Mouse (Mus musculus) cerebellum, postnatal 10 days (tissue): ENCODE measurements around the gene Khdc4.

Source experiments
- DNase-seq, 2 experiments: peaks; one replicate each; pipeline ENCODE4 v3.0.0; 2021; ENCODE audit warnings: mixed read lengths in 2 of 2

Khdc4 gene

GRCm38 (mm10) chr3:88684980-88685941 lies at the start of gene Khdc4:
Khdc4 (plus strand) TSS chr3:88685803.
- peak; percentile 96 to 98 for DNase-seq

GRCm38 (mm10) chr3:88636555-88636986 lies 49.0 kb upstream of the Khdc4 start:
- DNase-seq = no peak

- DNase-seq = no peak
Observed at GRCm38 (mm10) chr3:88637134-88637533, 48.5 kb upstream of the Khdc4 start.

GRCm38 (mm10) chr3:88639239-88639638 lies 46.4 kb upstream of the Khdc4 start:
- no peak for DNase-seq

GRCm38 (mm10) chr3:88640676-88641075 lies 44.9 kb upstream of the Khdc4 start:
- peak; percentile 84 for DNase-seq

GRCm38 (mm10) chr3:88643078-88643477 lies 42.5 kb upstream of the Khdc4 start:
- DNase-seq = no peak

- DNase-seq = no peak
Observed at GRCm38 (mm10) chr3:88645937-88646336, 39.7 kb upstream of the Khdc4 start.

GRCm38 (mm10) chr3:88646426-88646995 lies 39.1 kb upstream of the Khdc4 start:
- DNase-seq = no peak

GRCm38 (mm10) chr3:88647076-88647475 lies 38.5 kb upstream of the Khdc4 start:
- DNase-seq = no peak

- DNase-seq = no peak
Observed at GRCm38 (mm10) chr3:88647779-88648413, 37.7 kb upstream of the Khdc4 start.

- peak in 1 of 2 experiments; percentile 6 for DNase-seq
Observed at GRCm38 (mm10) chr3:88648452-88649168, 37.0 kb upstream of the Khdc4 start.

GRCm38 (mm10) chr3:88649186-88649585 lies 36.4 kb upstream of the Khdc4 start:
- peak in 1 of 2 experiments; percentile 6 for DNase-seq

GRCm38 (mm10) chr3:88649967-88650366 lies 35.6 kb upstream of the Khdc4 start:
- DNase-seq = no peak

GRCm38 (mm10) chr3:88650713-88651504 lies 34.7 kb upstream of the Khdc4 start:
- DNase-seq = peak in 1 of 2 experiments; percentile 8

GRCm38 (mm10) chr3:88651669-88652618 lies 33.7 kb upstream of the Khdc4 start:
- DNase-seq = peak in 1 of 2 experiments; percentile 3

- no peak for DNase-seq
Observed at GRCm38 (mm10) chr3:88652846-88653515, 32.6 kb upstream of the Khdc4 start, which contains the start of gene Rxfp4. Rxfp4 (minus strand) TSS chr3:88653142.

GRCm38 (mm10) chr3:88653516-88654370 lies 31.9 kb upstream of the Khdc4 start:
- no peak for DNase-seq

- peak in 1 of 2 experiments; percentile 3 for DNase-seq
Observed at GRCm38 (mm10) chr3:88654621-88655020, 31.0 kb upstream of the Khdc4 start.

GRCm38 (mm10) chr3:88655619-88656018 lies 30.0 kb upstream of the Khdc4 start:
- DNase-seq = no peak
